Mouse (Mus musculus) testis, adult 2 months (tissue): ENCODE measurements around the gene Hydin.

Experiments used
- CTCF ChIP-seq: fragments of 200-500 bp; IDR thresholded peaks from 2 replicates; pipeline ENCODE4 v1.5.1; 2012; ENCODE audit warnings: low read depth, mild to moderate bottlenecking, inconsistent platforms, low read length, moderate library complexity; ENCODE audit not compliant: control insufficient read depth, insufficient read depth, insufficient replicate concordance
- POLR2A ChIP-seq: fragments of 200-500 bp; IDR thresholded peaks from 2 replicates; pipeline ENCODE4 v1.6.1; 2012; ENCODE audit warnings: low read depth, mild to moderate bottlenecking, inconsistent platforms, low read length, moderate library complexity; ENCODE audit not compliant: control insufficient read depth

- TF ChIP-seq CTCF (no peak), POLR2A (no peak)
Measured at GRCm38 (mm10) chr8:110633814-110634213, 367.0 kb downstream of the Hydin start.
